Mouse (Mus musculus) lung, postnatal 0 days (tissue): Measurements from ENCODE around the gene Nr1h4. TPM values are rescaled to one million over a fixed set of nuclear protein-coding genes. Genes with fewer than 3 reads are reported as not detected.

Experiments used
- ATAC-seq: fragments of 200-750 bp; cut with Nextera tagmentation; 2 replicates; pipeline ENCODE4 v1.8.0; 2017; ENCODE audit warnings: moderate library complexity
- DNase-seq: peaks from one replicate; pipeline ENCODE4 v3.0.0-alpha.2; 2016; ENCODE audit warnings: low spot score
- H3K27ac ChIP-seq: fragments of 300-500 bp; sonication (generic); 2 replicates; pipeline ENCODE4 v1.5.1; 2014; ENCODE audit warnings: antibody characterized with exemption, mild to moderate bottlenecking, low read length, mixed read lengths
- H3K27me3 ChIP-seq: fragments of 300-500 bp; sonication (generic); replicated peaks from 2 replicates; pipeline ENCODE4 v1.6.1; 2014; ENCODE audit warnings: low read length, mixed read lengths; ENCODE audit not compliant: insufficient read depth
- H3K36me3 ChIP-seq: fragments of 300-500 bp; sonication (generic); 2 replicates; pipeline ENCODE4 v1.6.1; 2014; ENCODE audit warnings: low read length, mixed read lengths; ENCODE audit not compliant: insufficient read depth
- H3K4me1 ChIP-seq: fragments of 300-500 bp; sonication (generic); 2 replicates; pipeline ENCODE4 v1.6.1; 2014; ENCODE audit warnings: antibody characterized with exemption, low read depth, low read length, mixed read lengths; ENCODE audit not compliant: insufficient read depth
- H3K4me2 ChIP-seq: fragments of 300-500 bp; sonication (generic); replicated peaks from 2 replicates; pipeline ENCODE4 v1.6.1; 2014; ENCODE audit warnings: low read depth, mild to moderate bottlenecking, low read length, moderate library complexity, mixed read lengths
- H3K4me3 ChIP-seq: fragments of 300-500 bp; sonication (generic); 2 replicates; pipeline ENCODE4 v1.5.1; 2014; ENCODE audit warnings: low read depth, low read length
- H3K9ac ChIP-seq: fragments of 300-500 bp; sonication (generic); replicated peaks from 2 replicates; pipeline ENCODE4 v1.6.1; 2014; ENCODE audit warnings: low read depth, mild to moderate bottlenecking
- H3K9me3 ChIP-seq: fragments of 300-500 bp; sonication (generic); 2 replicates; pipeline ENCODE4 v1.6.1; 2016; ENCODE audit warnings: low read length, mixed read lengths
- CTCF ChIP-seq: IDR thresholded peaks from 2 replicates; pipeline ENCODE4 v1.5.1; 2016; ENCODE audit warnings: antibody characterized with exemption, mild to moderate bottlenecking
- EP300 ChIP-seq: IDR thresholded peaks from 2 replicates; pipeline ENCODE4 v1.6.1; 2016; ENCODE audit warnings: antibody characterized with exemption, mild to moderate bottlenecking, control low read depth
- WGBS: fragments of 180-500 bp; shearing (Covaris S2); extraction: QIAGEN DNeasy Blood & Tissue Kit; methylation state at CpG from one replicate; pipeline ENCODE4 v1.1.7; 2014; 5-methylcytosine and 5-hydroxymethylcytosine counted together
- polyA plus RNA-seq: library from polyadenylated mRNA; unstranded; fragments of >200 nt; fragmentation: Nextera tagmentation; extraction: Ambion mirVana; gene quantifications from 2 replicates; pipeline ENCODE4 v1.2.1, GENCODE M21; 2015

The Nr1h4 gene
- polyA plus RNA-seq, 1 experiment from 2014 or later, result 0.07 TPM

- no peaks in the 10 kb centered on the region for H3K4me1 ChIP-seq
- ATAC-seq, result no peak
- H3K27me3 ChIP-seq, result no peaks in the 10 kb centered on the region
- 51% methylated on average over 2 of the region's 2 CpGs for WGBS
- no peak overlapping the region for H3K27ac ChIP-seq
- H3K4me3 ChIP-seq, result no peak overlapping the region
- no peaks in the 10 kb centered on the region for H3K9me3 ChIP-seq
- H3K4me2 ChIP-seq, result no peak overlapping the region
- no peak for DNase-seq
- no peaks in the 10 kb centered on the region for H3K36me3 ChIP-seq
- TF ChIP-seq CTCF (no peak), EP300 (no peak)
- no peak overlapping the region for H3K9ac ChIP-seq
Measured at GRCm38 (mm10) chr10:89515813-89516212, 17.6 kb downstream of the Nr1h4 start.

GRCm38 (mm10) chr10:89512562-89512961 is 20.8 kb downstream of the Nr1h4 start:
- WGBS, result 83% methylated on average over 6 of the region's 6 CpGs
- Histone ChIP-seq H3K9me3 (no peaks in the 10 kb centered on the region), H3K27ac (no peak overlapping the region), H3K36me3 (no peaks in the 10 kb centered on the region), H3K9ac (no peak overlapping the region), H3K4me3 (no peak overlapping the region), H3K4me1 (no peaks in the 10 kb centered on the region), H3K27me3 (no peaks in the 10 kb centered on the region), H3K4me2 (no peak overlapping the region)
- no peak for DNase-seq
- ATAC-seq, result no peak
- no peak for TF ChIP-seq CTCF
- no peak for TF ChIP-seq EP300

- no peaks in the 10 kb centered on the region for H3K36me3 ChIP-seq
- 88% methylated on average over 2 of the region's 2 CpGs for WGBS
- ATAC-seq, result no peak
- H3K27me3 ChIP-seq, result no peaks in the 10 kb centered on the region
- no peak overlapping the region for H3K27ac ChIP-seq
- no peak overlapping the region for H3K4me3 ChIP-seq
- H3K9ac ChIP-seq, result no peak overlapping the region
- no peaks in the 10 kb centered on the region for H3K9me3 ChIP-seq
- TF ChIP-seq EP300 (no peak), CTCF (no peak)
- H3K4me2 ChIP-seq, result no peak overlapping the region
- no peak for DNase-seq
- H3K4me1 ChIP-seq, result no peaks in the 10 kb centered on the region
Measured at GRCm38 (mm10) chr10:89510547-89510946, 22.8 kb downstream of the Nr1h4 start.

- Histone ChIP-seq H3K9ac (no peak overlapping the region), H3K27me3 (no peaks in the 10 kb centered on the region), H3K4me1 (no peaks in the 10 kb centered on the region), H3K4me3 (no peak overlapping the region), H3K27ac (no peak overlapping the region), H3K4me2 (no peak overlapping the region), H3K36me3 (no peaks in the 10 kb centered on the region), H3K9me3 (no peaks in the 10 kb centered on the region)
- DNase-seq (no peak), ATAC-seq (no peak)
- TF ChIP-seq CTCF (no peak), EP300 (no peak)
- 64% methylated on average over 2 of the region's 2 CpGs for WGBS
Measured at GRCm38 (mm10) chr10:89508567-89508966, 24.8 kb downstream of the Nr1h4 start.

- no peak overlapping the region for H3K4me2 ChIP-seq
- no peak overlapping the region for H3K27ac ChIP-seq
- ATAC-seq, result no peak
- no peak for DNase-seq
- TF ChIP-seq EP300, result no peak
- TF ChIP-seq CTCF, result no peak
- H3K9me3 ChIP-seq, result no peaks in the 10 kb centered on the region
- H3K4me3 ChIP-seq, result no peak overlapping the region
- 49% methylated on average over 9 of the region's 9 CpGs for WGBS
- no peaks in the 10 kb centered on the region for H3K4me1 ChIP-seq
- no peak overlapping the region for H3K9ac ChIP-seq
- H3K36me3 ChIP-seq, result no peaks in the 10 kb centered on the region
- no peaks in the 10 kb centered on the region for H3K27me3 ChIP-seq
Measured at GRCm38 (mm10) chr10:89506479-89506878, 26.9 kb downstream of the Nr1h4 start.

GRCm38 (mm10) chr10:89505592-89505955 is 27.8 kb downstream of the Nr1h4 start:
- Histone ChIP-seq H3K27ac (no peak overlapping the region), H3K9me3 (no peaks in the 10 kb centered on the region), H3K36me3 (no peaks in the 10 kb centered on the region), H3K4me3 (no peak overlapping the region), H3K9ac (no peak overlapping the region), H3K4me1 (no peaks in the 10 kb centered on the region), H3K27me3 (no peaks in the 10 kb centered on the region), H3K4me2 (no peak overlapping the region)
- ATAC-seq (no peak), DNase-seq (no peak)
- no peak for TF ChIP-seq CTCF
- no peak for TF ChIP-seq EP300
- WGBS, result 48% methylated on average over 5 of the region's 5 CpGs

GRCm38 (mm10) chr10:89504952-89505591 is 28.3 kb downstream of the Nr1h4 start:
- no peak overlapping the region for H3K9ac ChIP-seq
- H3K4me2 ChIP-seq, result no peak overlapping the region
- H3K27ac ChIP-seq, result no peak overlapping the region
- no peak overlapping the region for H3K4me3 ChIP-seq
- ATAC-seq (no peak), DNase-seq (no peak)
- TF ChIP-seq EP300 (no peak), CTCF (no peak)
- H3K36me3 ChIP-seq, result no peaks in the 10 kb centered on the region
- 50% methylated on average over 10 of the region's 10 CpGs for WGBS
- no peaks in the 10 kb centered on the region for H3K27me3 ChIP-seq
- no peaks in the 10 kb centered on the region for H3K9me3 ChIP-seq
- no peaks in the 10 kb centered on the region for H3K4me1 ChIP-seq
